Mouse (Mus musculus) embryonic facial prominence, embryonic 14.5 days (tissue): ENCODE data around the gene Nck2. TPM values are rescaled to one million over a fixed set of nuclear protein-coding genes. Genes with fewer than 3 reads are reported as not detected.

Source experiments
- ATAC-seq: fragments of 200-750 bp; cut with Nextera tagmentation; 2 replicates; pipeline ENCODE4 v1.8.0; 2017; ENCODE audit warnings: low read depth, moderate number of reproducible peaks, moderate TSS enrichment
- DNase-seq: peaks from one replicate; pipeline ENCODE4 v3.0.0-alpha.2; 2015; ENCODE audit warnings: low spot score
- H3K27ac ChIP-seq: fragments of 300-500 bp; sonication (generic); replicated peaks from 2 replicates; pipeline ENCODE4 v1.5.1; 2014; ENCODE audit warnings: low read depth, mild to moderate bottlenecking, low read length, moderate library complexity
- H3K27me3 ChIP-seq: fragments of 300-500 bp; sonication (generic); replicated peaks from 2 replicates; pipeline ENCODE4 v1.6.1; 2014; ENCODE audit warnings: low read length; ENCODE audit not compliant: control insufficient read depth, insufficient read depth
- H3K36me3 ChIP-seq: fragments of 300-500 bp; sonication (generic); 2 replicates; pipeline ENCODE4 v1.6.1; 2014; ENCODE audit warnings: low read length, mixed read lengths; ENCODE audit not compliant: control insufficient read depth, insufficient read depth
- H3K4me1 ChIP-seq: fragments of 300-500 bp; sonication (generic); 2 replicates; pipeline ENCODE4 v1.6.1; 2014; ENCODE audit warnings: antibody characterized with exemption, low read length; ENCODE audit not compliant: control insufficient read depth, insufficient read depth
- H3K4me2 ChIP-seq: fragments of 300-500 bp; sonication (generic); 2 replicates; pipeline ENCODE4 v1.6.1; 2014; ENCODE audit warnings: low read depth, mild to moderate bottlenecking, low read length, moderate library complexity, mixed read lengths
- H3K4me3 ChIP-seq: fragments of 300-500 bp; sonication (generic); 2 replicates; pipeline ENCODE4 v1.5.1; 2014; ENCODE audit warnings: low read depth, mild to moderate bottlenecking, low read length
- H3K9ac ChIP-seq: fragments of 300-500 bp; sonication (generic); 2 replicates; pipeline ENCODE4 v1.6.1; 2014; ENCODE audit warnings: low read depth, mild to moderate bottlenecking, low read length, moderate library complexity, mixed read lengths
- H3K9me3 ChIP-seq: fragments of 300-500 bp; sonication (generic); 2 replicates; pipeline ENCODE4 v1.6.1; 2016; ENCODE audit warnings: low read length; ENCODE audit not compliant: control insufficient read depth
- WGBS: fragments of 180-500 bp; shearing (Covaris S2); extraction: QIAGEN DNeasy Blood & Tissue Kit; methylation state at CpG from one replicate; pipeline ENCODE4 v1.1.7; 2014; 5-methylcytosine and 5-hydroxymethylcytosine counted together
- polyA plus RNA-seq: library from polyadenylated mRNA; unstranded; fragments of >200 nt; fragmentation: Nextera tagmentation; extraction: Ambion mirVana; gene quantifications from 2 replicates; pipeline ENCODE4 v1.2.1, GENCODE M21; 2014

Nck2 gene
- polyA plus RNA-seq, 1 experiment from 2014 or later: 37.3 TPM

- Histone ChIP-seq H3K27me3 (no peaks in the 10 kb centered on the region), H3K9ac (no peak overlapping the region), H3K27ac (no peak overlapping the region), H3K4me2 (no peak overlapping the region), H3K9me3 (no peaks in the 10 kb centered on the region), H3K36me3 (peaks cover 9% of the 10 kb centered on the region), H3K4me1 (peaks cover 20% of the 10 kb centered on the region), H3K4me3 (no peak overlapping the region)
- 84% methylated on average over 5 of the region's 5 CpGs for WGBS
- no peak for ATAC-seq
- DNase-seq: no peak
These were observed 89.8 kb downstream of the Nck2 start for GRCm38 (mm10) chr1:43534060-43534760.

GRCm38 (mm10) chr1:43535519-43536000 lies 91.2 kb downstream of the Nck2 start:
- Histone ChIP-seq H3K4me2 (no peak overlapping the region), H3K27ac (0 out of 2 replicates have a peak overlapping the region, but pooled peaks have one; percentile 21), H3K4me3 (no peak overlapping the region), H3K9ac (no peak overlapping the region), H3K27me3 (no peaks in the 10 kb centered on the region), H3K9me3 (no peaks in the 10 kb centered on the region), H3K36me3 (peaks cover 9% of the 10 kb centered on the region), H3K4me1 (peaks cover 11% of the 10 kb centered on the region)
- WGBS: 70% methylated on average over 6 of the region's 6 CpGs
- no peak for ATAC-seq
- DNase-seq: no peak

- WGBS: 88% methylated on average over 2 of the region's 2 CpGs
These were observed 91.9 kb downstream of the Nck2 start for GRCm38 (mm10) chr1:43536266-43536665.

GRCm38 (mm10) chr1:43537021-43537420 lies 92.6 kb downstream of the Nck2 start:
- no peak overlapping the region for H3K9ac ChIP-seq
- no peak overlapping the region for H3K4me2 ChIP-seq
- DNase-seq: no peak
- H3K27me3 ChIP-seq: no peaks in the 10 kb centered on the region
- peaks cover 9% of the 10 kb centered on the region for H3K36me3 ChIP-seq
- ATAC-seq: no peak
- no peaks in the 10 kb centered on the region for H3K9me3 ChIP-seq
- H3K4me3 ChIP-seq: no peak overlapping the region
- no peak overlapping the region for H3K27ac ChIP-seq
- H3K4me1 ChIP-seq: peaks cover 11% of the 10 kb centered on the region; the same call in 1 of the 2 replicates
- WGBS: 83% methylated on average over 3 of the region's 3 CpGs

More at GRCm38 (mm10) chr1:43536266-43536665, 91.9 kb downstream of the Nck2 start:
- Histone ChIP-seq H3K4me3 (no peak overlapping the region), H3K4me2 (no peak overlapping the region), H3K27me3 (no peaks in the 10 kb centered on the region), H3K9me3 (no peaks in the 10 kb centered on the region), H3K36me3 (peaks cover 9% of the 10 kb centered on the region), H3K9ac (no peak overlapping the region), H3K4me1 (peaks cover 8% of the 10 kb centered on the region), H3K27ac (no peak overlapping the region)
- DNase-seq (no peak), ATAC-seq (no peak)

- DNase-seq: no peak
- H3K36me3 ChIP-seq: peaks cover 9% of the 10 kb centered on the region
- ATAC-seq: no peak
These were observed 93.1 kb downstream of the Nck2 start for GRCm38 (mm10) chr1:43537496-43537895.

GRCm38 (mm10) chr1:43538716-43539115 lies 94.3 kb downstream of the Nck2 start:
- H3K36me3 ChIP-seq: peaks cover 9% of the 10 kb centered on the region
- no peak overlapping the region for H3K9ac ChIP-seq
- peaks cover 11% of the 10 kb centered on the region; the same call in 1 of the 2 replicates for H3K4me1 ChIP-seq
- H3K4me3 ChIP-seq: no peak overlapping the region
- 87% methylated on average over 2 of the region's 2 CpGs for WGBS
- no peaks in the 10 kb centered on the region for H3K9me3 ChIP-seq
- no peak for ATAC-seq
- no peak overlapping the region for H3K4me2 ChIP-seq
- no peaks in the 10 kb centered on the region for H3K27me3 ChIP-seq
- DNase-seq: no peak
- no peak overlapping the region for H3K27ac ChIP-seq

More at GRCm38 (mm10) chr1:43537496-43537895, 93.1 kb downstream of the Nck2 start:
- no peaks in the 10 kb centered on the region for H3K9me3 ChIP-seq
- H3K27me3 ChIP-seq: no peaks in the 10 kb centered on the region
- H3K27ac ChIP-seq: no peak overlapping the region
- H3K4me1 ChIP-seq: peaks cover 11% of the 10 kb centered on the region; the same call in 1 of the 2 replicates
- H3K9ac ChIP-seq: no peak overlapping the region
- no peak overlapping the region for H3K4me3 ChIP-seq
- H3K4me2 ChIP-seq: no peak overlapping the region

- 68% methylated on average over 4 of the region's 4 CpGs for WGBS
- Histone ChIP-seq H3K4me1 (peaks cover 11% of the 10 kb centered on the region; the same call in 1 of the 2 replicates), H3K27me3 (no peaks in the 10 kb centered on the region), H3K9ac (no peak overlapping the region), H3K4me3 (no peak overlapping the region), H3K36me3 (peaks cover 9% of the 10 kb centered on the region), H3K27ac (no peak overlapping the region), H3K9me3 (no peaks in the 10 kb centered on the region), H3K4me2 (no peak overlapping the region)
- DNase-seq (no peak), ATAC-seq (no peak)
These were observed 95.5 kb downstream of the Nck2 start for GRCm38 (mm10) chr1:43539689-43540380.

GRCm38 (mm10) chr1:43542339-43542738 lies 98.0 kb downstream of the Nck2 start:
- 69% methylated on average over 4 of the region's 4 CpGs for WGBS
- Histone ChIP-seq H3K9me3 (no peaks in the 10 kb centered on the region), H3K27me3 (no peaks in the 10 kb centered on the region), H3K4me3 (no peak overlapping the region), H3K4me2 (no peak overlapping the region), H3K9ac (no peak overlapping the region), H3K27ac (no peak overlapping the region), H3K36me3 (no peaks in the 10 kb centered on the region), H3K4me1 (peaks cover 6% of the 10 kb centered on the region; the same call in 1 of the 2 replicates)
- peak; percentile 34; the same call in 1 of the 2 replicates for ATAC-seq
- no peak for DNase-seq
